Mouse (Mus musculus): ENCODE measurements at regions not wholly inside any gene's neighbourhood (a gene's known extent, or its start where the extent isn't known, plus 50 kb on each side); places are given as distances from the start of the nearest gene placed in this dataset.

DNA sequence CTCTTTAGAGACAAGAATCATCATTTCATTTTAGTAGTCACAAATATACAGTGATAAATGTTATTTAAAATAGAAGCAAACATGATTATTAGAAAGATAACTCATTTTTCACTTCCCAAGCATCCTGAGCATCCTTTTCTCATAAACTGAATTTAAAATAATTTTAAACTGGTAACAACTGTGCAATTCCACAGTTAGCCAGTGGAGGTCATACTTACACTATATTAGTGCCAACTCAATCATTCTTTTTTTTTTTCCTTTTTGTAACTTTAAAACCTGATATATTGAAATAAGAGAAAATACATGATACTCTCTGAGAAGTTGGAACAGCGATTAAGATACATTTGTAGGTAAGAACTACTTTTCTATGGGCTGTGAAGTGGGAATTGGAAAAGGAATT is 113.2 kb upstream of the Gm17509 start:
- H3K27me3 ChIP-seq (ENCODE audit: control insufficient read depth, insufficient read depth, low read length), result no peaks in the 10 kb centered on the region
- no peak for TF ChIP-seq CTCF (IDR thresholded peaks at IDR 0.05; ENCODE audit: low read depth, low read length)
- TF ChIP-seq POLR2A (IDR thresholded peaks at IDR 0.05; ENCODE audit: extremely low read depth, insufficient read depth, low read length), result no peak
- no peak overlapping the region for H3K9ac ChIP-seq (ENCODE audit: low read depth, low read length)
- no peaks in the 10 kb centered on the region for H3K4me1 ChIP-seq (ENCODE audit: control insufficient read depth, insufficient read depth, low read length)
- H3K27ac ChIP-seq (replicated peaks; ENCODE audit: insufficient read depth, low read depth, low read length), result no peak overlapping the region
- no peak overlapping the region for H3K4me3 ChIP-seq (ENCODE audit: insufficient read depth, low read depth, low read length)
- 11% methylated on average over 1 of the region's 1 CpGs for WGBS
- H3K36me3 ChIP-seq (ENCODE audit: control insufficient read depth, insufficient read depth, low read length), result no peaks in the 10 kb centered on the region
- no peak for DNase-seq (ENCODE audit: extremely low read depth, low read depth, low spot score)
- H3K79me2 ChIP-seq (ENCODE audit: control insufficient read depth, insufficient read depth, low read length), result no peaks in the 10 kb centered on the region

DNA sequence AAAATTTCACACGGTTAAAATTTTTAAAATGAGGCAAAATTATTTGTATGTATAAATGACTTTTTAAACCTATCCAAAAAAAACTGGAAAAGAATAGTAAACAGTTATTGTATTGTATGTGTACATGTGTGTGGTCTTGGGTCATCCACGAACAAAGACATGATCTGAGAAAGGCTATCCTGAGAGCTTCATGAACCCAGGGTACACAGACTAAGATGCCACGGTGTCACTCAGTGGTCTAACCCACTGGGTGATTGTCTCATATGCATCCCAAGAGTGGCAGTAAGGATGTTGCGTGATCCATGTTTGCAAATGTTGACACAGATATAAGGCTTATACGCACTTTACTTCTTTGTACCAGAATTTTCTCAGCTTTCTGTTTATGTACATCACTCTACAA is 113.7 kb upstream of the Gm17509 start:
- Histone ChIP-seq H3K4me1 (ENCODE audit: control insufficient read depth, insufficient read depth, low read length) (no peaks in the 10 kb centered on the region), H3K27me3 (ENCODE audit: control insufficient read depth, insufficient read depth, low read length) (no peaks in the 10 kb centered on the region), H3K36me3 (ENCODE audit: control insufficient read depth, insufficient read depth, low read length) (no peaks in the 10 kb centered on the region), H3K27ac (replicated peaks; ENCODE audit: insufficient read depth, low read depth, low read length) (no peak overlapping the region), H3K79me2 (ENCODE audit: control insufficient read depth, insufficient read depth, low read length) (no peaks in the 10 kb centered on the region), H3K9ac (ENCODE audit: low read depth, low read length) (no peak overlapping the region), H3K4me3 (ENCODE audit: insufficient read depth, low read depth, low read length) (no peak overlapping the region)
- no peak for DNase-seq (ENCODE audit: extremely low read depth, low read depth, low spot score)
- TF ChIP-seq CTCF (IDR thresholded peaks at IDR 0.05; ENCODE audit: low read depth, low read length), result no peak
- TF ChIP-seq POLR2A (IDR thresholded peaks at IDR 0.05; ENCODE audit: extremely low read depth, insufficient read depth, low read length), result no peak
- 86% methylated on average over 5 of the region's 5 CpGs for WGBS

DNA sequence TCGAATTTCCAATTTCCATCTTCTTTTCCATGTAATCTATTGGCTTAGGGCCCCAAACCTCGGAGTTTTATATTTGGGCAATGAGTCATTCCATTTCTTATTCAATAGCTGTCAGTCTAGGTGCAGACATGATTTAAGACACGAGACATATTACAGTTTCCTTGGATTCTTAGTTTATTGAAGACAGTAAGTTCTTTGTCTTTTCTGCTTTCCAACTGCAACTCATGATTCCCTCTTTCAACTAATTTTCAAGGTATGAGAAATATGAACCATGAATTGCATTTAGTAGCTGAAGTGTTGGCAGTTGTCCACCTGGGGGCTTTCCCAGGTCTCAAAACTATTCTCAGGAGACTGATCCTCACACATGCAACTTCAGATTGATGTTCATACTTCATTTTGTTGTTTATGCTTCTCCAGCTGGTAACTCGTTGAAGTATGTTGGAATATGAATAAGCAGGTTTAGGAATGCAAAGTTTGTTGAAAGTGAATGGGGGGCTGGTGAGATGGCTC is 160.3 kb upstream of the Gm17509 start:
- Histone ChIP-seq H3K4me3 (ENCODE audit: insufficient read depth, low read depth, low read length) (no peak overlapping the region), H3K27me3 (ENCODE audit: control insufficient read depth, insufficient read depth, low read length) (no peaks in the 10 kb centered on the region), H3K36me3 (ENCODE audit: control insufficient read depth, insufficient read depth, low read length) (no peaks in the 10 kb centered on the region), H3K79me2 (ENCODE audit: control insufficient read depth, insufficient read depth, low read length) (no peaks in the 10 kb centered on the region), H3K4me1 (ENCODE audit: control insufficient read depth, insufficient read depth, low read length) (no peaks in the 10 kb centered on the region), H3K27ac (replicated peaks; ENCODE audit: insufficient read depth, low read depth, low read length) (no peak overlapping the region), H3K9ac (ENCODE audit: low read depth, low read length) (no peak overlapping the region)
- DNase-seq (ENCODE audit: extremely low read depth, low read depth, low spot score), result no peak
- TF ChIP-seq POLR2A (IDR thresholded peaks at IDR 0.05; ENCODE audit: extremely low read depth, insufficient read depth, low read length), result no peak
- TF ChIP-seq CTCF (IDR thresholded peaks at IDR 0.05; ENCODE audit: low read depth, low read length), result no peak
- WGBS, result 57% methylated on average over 4 of the region's 4 CpGs

DNA sequence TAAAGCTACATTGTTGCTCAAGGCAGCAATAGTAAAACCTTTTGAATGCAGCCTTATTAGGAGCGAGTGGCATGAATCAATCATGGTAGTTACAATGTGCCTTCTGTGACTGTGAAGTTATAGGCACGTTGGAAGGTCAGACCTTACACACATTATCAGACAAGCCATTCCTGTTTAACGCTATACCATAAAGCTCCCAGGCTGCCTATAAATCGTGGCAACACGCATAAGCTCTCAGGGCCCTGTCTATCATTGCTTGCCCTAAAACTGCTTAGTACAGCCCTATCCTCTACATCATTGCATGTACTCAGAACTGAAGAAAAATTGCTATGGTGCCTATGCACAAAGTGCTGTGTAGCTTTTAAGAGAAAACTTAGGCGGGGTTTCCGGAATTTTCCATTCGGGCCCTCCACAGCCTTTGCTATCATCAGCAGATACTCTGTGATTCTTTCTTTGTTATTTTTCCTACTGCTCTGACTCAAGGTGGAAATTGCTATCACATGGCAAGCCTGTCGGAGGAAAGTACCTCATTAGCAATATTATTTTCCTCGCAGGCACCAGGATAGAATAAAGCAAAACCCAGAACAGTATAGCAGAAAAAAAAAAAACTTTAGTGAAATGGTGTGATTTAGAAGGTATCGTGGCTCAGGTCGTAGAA is 162.7 kb upstream of the Gm17509 start:
- Histone ChIP-seq H3K4me1 (ENCODE audit: control insufficient read depth, insufficient read depth, low read length) (no peaks in the 10 kb centered on the region), H3K36me3 (ENCODE audit: control insufficient read depth, insufficient read depth, low read length) (no peaks in the 10 kb centered on the region), H3K4me3 (ENCODE audit: insufficient read depth, low read depth, low read length) (no peak overlapping the region), H3K27ac (replicated peaks; ENCODE audit: insufficient read depth, low read depth, low read length) (no peak overlapping the region), H3K79me2 (ENCODE audit: control insufficient read depth, insufficient read depth, low read length) (no peaks in the 10 kb centered on the region), H3K9ac (ENCODE audit: low read depth, low read length) (no peak overlapping the region), H3K27me3 (ENCODE audit: control insufficient read depth, insufficient read depth, low read length) (no peaks in the 10 kb centered on the region)
- no peak for DNase-seq (ENCODE audit: extremely low read depth, low read depth, low spot score)
- WGBS, result 76% methylated on average over 12 of the region's 12 CpGs
- TF ChIP-seq CTCF (IDR thresholded peaks at IDR 0.05; ENCODE audit: low read depth, low read length), result no peak
- no peak for TF ChIP-seq POLR2A (IDR thresholded peaks at IDR 0.05; ENCODE audit: extremely low read depth, insufficient read depth, low read length)

DNA sequence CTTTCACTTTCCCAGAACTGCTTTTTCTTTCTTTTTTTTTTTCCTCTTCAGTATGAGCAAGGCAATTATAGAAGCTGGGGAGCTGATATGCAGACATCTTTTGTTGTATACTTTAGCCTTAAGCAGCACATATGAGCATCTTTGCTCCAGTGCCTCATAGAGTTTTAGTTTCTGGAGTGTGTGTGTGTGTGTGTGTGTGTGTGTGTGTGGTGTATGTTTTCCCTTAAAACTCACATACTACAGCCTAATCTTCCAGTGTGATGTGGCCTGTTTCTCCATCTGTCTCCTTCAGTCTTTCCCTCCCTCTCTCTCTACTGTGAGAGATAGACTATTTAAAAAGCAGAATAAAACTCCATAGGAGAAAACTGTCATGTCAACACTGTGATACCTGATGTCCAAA is 169.4 kb upstream of the Gm17509 start:
- Histone ChIP-seq H3K9ac (ENCODE audit: low read depth, low read length) (no peak overlapping the region), H3K36me3 (ENCODE audit: control insufficient read depth, insufficient read depth, low read length) (no peaks in the 10 kb centered on the region), H3K79me2 (ENCODE audit: control insufficient read depth, insufficient read depth, low read length) (no peaks in the 10 kb centered on the region), H3K27ac (replicated peaks; ENCODE audit: insufficient read depth, low read depth, low read length) (no peak overlapping the region), H3K4me1 (ENCODE audit: control insufficient read depth, insufficient read depth, low read length) (no peaks in the 10 kb centered on the region), H3K27me3 (ENCODE audit: control insufficient read depth, insufficient read depth, low read length) (no peaks in the 10 kb centered on the region), H3K4me3 (ENCODE audit: insufficient read depth, low read depth, low read length) (no peak overlapping the region)
- TF ChIP-seq CTCF (IDR thresholded peaks at IDR 0.05; ENCODE audit: low read depth, low read length), result no peak
- TF ChIP-seq POLR2A (IDR thresholded peaks at IDR 0.05; ENCODE audit: extremely low read depth, insufficient read depth, low read length), result no peak
- DNase-seq (ENCODE audit: extremely low read depth, low read depth, low spot score), result no peak

GRCm38 (mm10) chr13:117393488-117393887 is 172.6 kb upstream of the Gm17509 start:
- H3K27me3 ChIP-seq (ENCODE audit: control insufficient read depth, insufficient read depth, low read length), result no peaks in the 10 kb centered on the region
- H3K4me1 ChIP-seq (ENCODE audit: control insufficient read depth, insufficient read depth, low read length), result no peaks in the 10 kb centered on the region
- 32% methylated on average over 1 of the region's 1 CpGs for WGBS
- H3K27ac ChIP-seq (replicated peaks; ENCODE audit: insufficient read depth, low read depth, low read length), result no peak overlapping the region
- TF ChIP-seq CTCF (IDR thresholded peaks at IDR 0.05; ENCODE audit: low read depth, low read length) (no peak), POLR2A (IDR thresholded peaks at IDR 0.05; ENCODE audit: extremely low read depth, insufficient read depth, low read length) (no peak)
- H3K9ac ChIP-seq (ENCODE audit: low read depth, low read length), result no peak overlapping the region
- H3K79me2 ChIP-seq (ENCODE audit: control insufficient read depth, insufficient read depth, low read length), result no peaks in the 10 kb centered on the region
- H3K36me3 ChIP-seq (ENCODE audit: control insufficient read depth, insufficient read depth, low read length), result no peaks in the 10 kb centered on the region
- DNase-seq (ENCODE audit: extremely low read depth, low read depth, low spot score), result no peak
- no peak overlapping the region for H3K4me3 ChIP-seq (ENCODE audit: insufficient read depth, low read depth, low read length)

All from liver, adult 2 months (tissue).